Mouse (Mus musculus) heart, postnatal 0 days (tissue): ENCODE data around the gene Hlf. TPM values are rescaled to one million over a fixed set of nuclear protein-coding genes. Genes with fewer than 3 reads are reported as not detected.

ENCODE experiments used
- ATAC-seq: fragments of 200-750 bp; cut with Nextera tagmentation; 2 replicates; pipeline ENCODE4 v1.8.0; 2017; ENCODE audit warnings: low read depth, moderate number of reproducible peaks, moderate library complexity; ENCODE audit not compliant: insufficient read depth
- DNase-seq: peaks from one replicate; pipeline ENCODE4 v3.0.0-alpha.2; 2016; ENCODE audit warnings: low spot score
- H3K27ac ChIP-seq: fragments of 300-500 bp; sonication (generic); 2 replicates; pipeline ENCODE4 v1.5.1; 2014; ENCODE audit warnings: low read depth, mild to moderate bottlenecking
- H3K27me3 ChIP-seq: fragments of 300-500 bp; sonication (generic); 2 replicates; pipeline ENCODE4 v1.6.1; 2014; ENCODE audit warnings: low read length, mixed read lengths; ENCODE audit not compliant: control insufficient read depth, insufficient read depth
- H3K36me3 ChIP-seq: fragments of 300-500 bp; sonication (generic); replicated peaks from 2 replicates; pipeline ENCODE4 v1.6.1; 2014; ENCODE audit warnings: low read length, mixed read lengths; ENCODE audit not compliant: control insufficient read depth, insufficient read depth
- H3K4me1 ChIP-seq: fragments of 300-500 bp; sonication (generic); 2 replicates; pipeline ENCODE4 v1.6.1; 2014; ENCODE audit warnings: antibody characterized with exemption; ENCODE audit not compliant: control insufficient read depth, insufficient read depth
- H3K4me2 ChIP-seq: fragments of 300-500 bp; sonication (generic); 2 replicates; pipeline ENCODE4 v1.6.1; 2014; ENCODE audit warnings: low read depth, mild to moderate bottlenecking, low read length, moderate library complexity
- H3K4me3 ChIP-seq: fragments of 300-500 bp; sonication (generic); 2 replicates; pipeline ENCODE4 v1.5.1; 2014; ENCODE audit warnings: low read depth, low read length
- H3K9ac ChIP-seq: fragments of 300-500 bp; sonication (generic); replicated peaks from 2 replicates; pipeline ENCODE4 v1.6.1; 2014; ENCODE audit warnings: low read depth, low read length, mixed read lengths
- H3K9me3 ChIP-seq: fragments of 300-500 bp; sonication (generic); replicated peaks from 2 replicates; pipeline ENCODE4 v1.6.1; 2016; ENCODE audit warnings: low read length; ENCODE audit not compliant: control insufficient read depth
- CTCF ChIP-seq: IDR thresholded peaks from 2 replicates; pipeline ENCODE4 v1.5.1; 2016; ENCODE audit warnings: antibody characterized with exemption, control low read depth, low read depth
- EP300 ChIP-seq: IDR thresholded peaks from 2 replicates; pipeline ENCODE4 v1.6.1; 2016; ENCODE audit warnings: antibody characterized with exemption, low read depth
- WGBS: fragments of 180-500 bp; shearing (Covaris S2); extraction: QIAGEN DNeasy Blood & Tissue Kit; methylation state at CpG from one replicate; pipeline ENCODE4 v1.1.7; 2014; 5-methylcytosine and 5-hydroxymethylcytosine counted together
- polyA plus RNA-seq: library from polyadenylated mRNA; unstranded; fragments of >200 nt; fragmentation: Nextera tagmentation; extraction: Ambion mirVana; gene quantifications from 2 replicates; pipeline ENCODE4 v1.2.1, GENCODE M21; 2015
- total RNA-seq: library from RNA; depleted of rRNA; stranded (reverse); fragments of >200 nt; gene quantifications from 2 replicates; pipeline ENCODE4 v1.2.3, GENCODE M21; 2014; ENCODE audit warnings: low replicate concordance

Gene Hlf
- total and polyA plus RNA-seq, 2 experiments from 2014 or later, result 7.0 to 7.6 TPM

GRCm38 (mm10) chr11:90389902-90390816, 536 bp downstream of the Hlf start:
- H3K4me2 ChIP-seq, result peak overlapping the region; percentile 99
- no peaks in the 10 kb centered on the region for H3K9me3 ChIP-seq
- peak overlapping the region; percentile 32 for H3K27ac ChIP-seq
- DNase-seq (peak; percentile 18), ATAC-seq (peak; percentile 26; the same call in 1 of the 2 replicates)
- no peak for TF ChIP-seq CTCF
- TF ChIP-seq EP300, result no peak
- peaks cover 6% of the 10 kb centered on the region for H3K4me1 ChIP-seq
- H3K9ac ChIP-seq, result peak overlapping the region; percentile 64
- WGBS, result under 1% methylated on average over 41 of the region's 41 CpGs
- peaks cover 13% of the 10 kb centered on the region for H3K27me3 ChIP-seq
- H3K4me3 ChIP-seq, result peak overlapping the region; percentile 72
- H3K36me3 ChIP-seq, result 0 out of 2 replicates have a peak, but pooled peaks cover 8% of the 10 kb centered on the region

- Histone ChIP-seq H3K27me3 (peaks cover 13% of the 10 kb centered on the region), H3K27ac (no peak overlapping the region; the same call in 1 of the 2 replicates), H3K9me3 (no peaks in the 10 kb centered on the region), H3K4me3 (peak overlapping the region; percentile 72), H3K4me2 (peak overlapping the region; percentile 99), H3K9ac (peak overlapping the region; percentile 64), H3K36me3 (0 out of 2 replicates have a peak, but pooled peaks cover 8% of the 10 kb centered on the region), H3K4me1 (peaks cover 6% of the 10 kb centered on the region)
- DNase-seq (peak; percentile 51), ATAC-seq (peak; percentile 39)
- TF ChIP-seq CTCF (no peak), EP300 (no peak)
- under 1% methylated on average over 36 of the region's 36 CpGs for WGBS
Observed at GRCm38 (mm10) chr11:90389174-90389901, 1.4 kb downstream of the Hlf start.

GRCm38 (mm10) chr11:90387501-90388440, 2.9 kb downstream of the Hlf start:
- H3K9ac ChIP-seq, result no peak overlapping the region
- peak overlapping the region; percentile 72; the same call in 1 of the 2 replicates for H3K4me3 ChIP-seq
- TF ChIP-seq EP300 (no peak), CTCF (no peak)
- peak overlapping the region; percentile 99 for H3K4me2 ChIP-seq
- H3K9me3 ChIP-seq, result no peaks in the 10 kb centered on the region
- H3K27ac ChIP-seq, result no peak overlapping the region
- 0 out of 2 replicates have a peak, but pooled peaks cover 8% of the 10 kb centered on the region for H3K36me3 ChIP-seq
- peaks cover 6% of the 10 kb centered on the region for H3K4me1 ChIP-seq
- ATAC-seq, result no peak
- no peak for DNase-seq
- WGBS, result 65% methylated on average over 32 of the region's 32 CpGs
- peaks cover 13% of the 10 kb centered on the region for H3K27me3 ChIP-seq

GRCm38 (mm10) chr11:90382005-90382611, 8.6 kb downstream of the Hlf start:
- TF ChIP-seq EP300 (0 out of 2 replicates have a peak, but pooled peaks have one; percentile 17), CTCF (no peak)
- peak overlapping the region; percentile 50 for H3K4me2 ChIP-seq
- DNase-seq, result peak; percentile 76
- 0 out of 2 replicates have a peak overlapping the region, but pooled peaks have one; percentile 2 for H3K4me3 ChIP-seq
- no peak overlapping the region; the same call in 1 of the 2 replicates for H3K9ac ChIP-seq
- peak; percentile 95 for ATAC-seq
- H3K27me3 ChIP-seq, result no peaks in the 10 kb centered on the region
- 0 out of 2 replicates have a peak, but pooled peaks cover 8% of the 10 kb centered on the region for H3K36me3 ChIP-seq
- no peaks in the 10 kb centered on the region for H3K9me3 ChIP-seq
- H3K27ac ChIP-seq, result peak overlapping the region; percentile 92
- WGBS, result 8% methylated on average over 6 of the region's 6 CpGs
- H3K4me1 ChIP-seq, result peaks cover 16% of the 10 kb centered on the region
